In genomic region chr2:127960579-127960978, GRCm38 (mm10) we compare ENCODE assay signal across 9 mouse cellular contexts.
DNase-seq lines count a peak whose midpoint lies in the region; ATAC-seq lines count a peak whose summit lies in the region.
"Had no signal": no experiment of that assay in that cellular context is flagged by ENCODE, and none has a peak within 500 bp of the region (broad histone marks: within the 10 kb centered on the region; RNA-seq: fewer than 3 reads in every experiment).

No protein-coding gene starts in this region.

- H3K36me3 ChIP-seq in hindbrain, embryonic 12.5 days, result no peaks in the 10 kb centered on the region
- H3K36me3 ChIP-seq in neural tube, embryonic 14.5 days (ENCODE audit: control insufficient read depth, insufficient read depth, low read length), result no peaks in the 10 kb centered on the region
- H3K36me3 ChIP-seq in liver, embryonic 12.5 days, result no peaks in the 10 kb centered on the region
- H3K36me3 ChIP-seq: intestine, embryonic 15.5 days had no signal

- H3K9me3 ChIP-seq in hindbrain, embryonic 12.5 days (replicated peaks), result no peaks in the 10 kb centered on the region
- no peaks in the 10 kb centered on the region for H3K9me3 ChIP-seq in neural tube, embryonic 14.5 days (ENCODE audit: control insufficient read depth, low read length)
- H3K9me3 ChIP-seq in liver, embryonic 12.5 days (replicated peaks), result no peaks in the 10 kb centered on the region
- H3K9me3 ChIP-seq: intestine, embryonic 15.5 days had no signal

- peak; percentile 9 for DNase-seq in embryo, embryonic 10.5 days (ENCODE audit: low spot score)
- no peak for DNase-seq in embryo, embryonic 10 days (ENCODE audit: low spot score)
- DNase-seq in layer of hippocampus, adult 18-20 months (ENCODE audit: low spot score in 2 of 2), result peak; percentile 3 to 23
- DNase-seq in layer of hippocampus, adult 9-11 months, result no peak
- no peak for DNase-seq in natural killer cell, adult 2 months (ENCODE audit: low spot score in 2 of 2)

- H3K27me3 ChIP-seq in hindbrain, embryonic 12.5 days, result no peaks in the 10 kb centered on the region
- H3K27me3 ChIP-seq in neural tube, embryonic 14.5 days (ENCODE audit: control insufficient read depth, insufficient read depth, low read length), result no peaks in the 10 kb centered on the region
- no peaks in the 10 kb centered on the region for H3K27me3 ChIP-seq in liver, embryonic 12.5 days (replicated peaks)
- H3K27me3 ChIP-seq: intestine, embryonic 15.5 days had no signal

- H3K4me2 ChIP-seq in hindbrain, embryonic 12.5 days (replicated peaks), result no peak overlapping the region
- H3K4me2 ChIP-seq in neural tube, embryonic 14.5 days (ENCODE audit: low read depth, low read length), result no peak overlapping the region
- no peak overlapping the region for H3K4me2 ChIP-seq in liver, embryonic 12.5 days
- H3K4me2 ChIP-seq: intestine, embryonic 15.5 days had no signal

- WGBS in hindbrain, embryonic 12.5 days, result 36% methylated on average over 6 of the region's 6 CpGs
- 10% methylated on average over 6 of the region's 6 CpGs for WGBS in neural tube, embryonic 14.5 days
- WGBS in liver, embryonic 12.5 days (ENCODE audit: insufficient replicate concordance), result 59% methylated on average over 6 of the region's 6 CpGs

- H3K4me3 ChIP-seq in hindbrain, embryonic 12.5 days, result no peak overlapping the region
- no peak overlapping the region for H3K4me3 ChIP-seq in neural tube, embryonic 14.5 days (ENCODE audit: low read depth, low read length)
- no peak overlapping the region for H3K4me3 ChIP-seq in liver, embryonic 12.5 days
- H3K4me3 ChIP-seq: intestine, embryonic 15.5 days had no signal

- H3K4me1 ChIP-seq in hindbrain, embryonic 12.5 days, result peaks cover 15% of the 10 kb centered on the region
- H3K4me1 ChIP-seq in neural tube, embryonic 14.5 days (ENCODE audit: control insufficient read depth, insufficient read depth, low read length), result peaks cover 11% of the 10 kb centered on the region
- H3K4me1 ChIP-seq in liver, embryonic 12.5 days, result no peaks in the 10 kb centered on the region

- no peak for ATAC-seq in hindbrain, embryonic 12.5 days (ENCODE audit: low FRiP score)
- ATAC-seq in neural tube, embryonic 14.5 days (ENCODE audit: low read depth), result peak; percentile 75
- ATAC-seq in liver, embryonic 12.5 days, result no peak
- ATAC-seq: intestine, embryonic 15.5 days had no signal

- peak overlapping the region; percentile 71 for H3K27ac ChIP-seq in hindbrain, embryonic 12.5 days
- peak overlapping the region; percentile 36 for H3K27ac ChIP-seq in neural tube, embryonic 14.5 days (ENCODE audit: low read depth, low read length)
- H3K27ac ChIP-seq in liver, embryonic 12.5 days, result no peak overlapping the region
- H3K27ac ChIP-seq: intestine, embryonic 15.5 days had no signal

- no peak overlapping the region for H3K9ac ChIP-seq in hindbrain, embryonic 12.5 days
- 0 out of 2 replicates have a peak overlapping the region, but pooled peaks have one; percentile 13 for H3K9ac ChIP-seq in neural tube, embryonic 14.5 days (replicated peaks; ENCODE audit: low read depth, low read length)
- no peak overlapping the region for H3K9ac ChIP-seq in liver, embryonic 12.5 days
- H3K9ac ChIP-seq: intestine, embryonic 15.5 days had no signal

Comparison
In these comparisons a context has a peak if more than half of its experiments do, and no peak if none do; other contexts are left out.
1. DNase-seq: peak in embryo, embryonic 10.5 days (single experiment) and layer of hippocampus, adult 18-20 months (2 of 2); none in embryo, embryonic 10 days (single experiment), layer of hippocampus, adult 9-11 months (single experiment) and natural killer cell, adult 2 months (0 of 2).